Mouse (Mus musculus) limb, embryonic 14.5 days (tissue): Measurements from ENCODE around the gene Ift52. TPM values are rescaled to one million over a fixed set of nuclear protein-coding genes. Genes with fewer than 3 reads are reported as not detected.

Experiments
- ATAC-seq: fragments of 200-750 bp; cut with Nextera tagmentation; 2 replicates; pipeline ENCODE4 v1.8.0; 2017; ENCODE audit warnings: low read depth, moderate number of reproducible peaks, moderate TSS enrichment; ENCODE audit not compliant: low FRiP score
- DNase-seq: peaks from one replicate; pipeline ENCODE4 v3.0.0-alpha.2; 2015; ENCODE audit warnings: low spot score
- H3K27ac ChIP-seq: fragments of 300-500 bp; sonication (generic); replicated peaks from 2 replicates; pipeline ENCODE4 v1.5.1; 2014; ENCODE audit warnings: low read depth, mild to moderate bottlenecking, low read length, moderate library complexity, mixed read lengths
- H3K27me3 ChIP-seq: fragments of 300-500 bp; sonication (generic); 2 replicates; pipeline ENCODE4 v1.6.1; 2014; ENCODE audit warnings: low read length, mixed read lengths; ENCODE audit not compliant: control insufficient read depth, insufficient read depth
- H3K36me3 ChIP-seq: fragments of 300-500 bp; sonication (generic); 2 replicates; pipeline ENCODE4 v1.6.1; 2014; ENCODE audit warnings: mild to moderate bottlenecking, low read length, moderate library complexity, mixed read lengths; ENCODE audit not compliant: control insufficient read depth, insufficient read depth
- H3K4me1 ChIP-seq: fragments of 300-500 bp; sonication (generic); 2 replicates; pipeline ENCODE4 v1.6.1; 2014; ENCODE audit warnings: antibody characterized with exemption, low read length, mixed read lengths; ENCODE audit not compliant: control insufficient read depth, insufficient read depth
- H3K4me2 ChIP-seq: fragments of 300-500 bp; sonication (generic); replicated peaks from 2 replicates; pipeline ENCODE4 v1.6.1; 2014; ENCODE audit warnings: low read depth, mild to moderate bottlenecking, low read length, moderate library complexity; ENCODE audit not compliant: severe bottlenecking
- H3K4me3 ChIP-seq: fragments of 300-500 bp; sonication (generic); replicated peaks from 2 replicates; pipeline ENCODE4 v1.5.1; 2014; ENCODE audit warnings: low read length
- H3K9ac ChIP-seq: fragments of 300-500 bp; sonication (generic); 2 replicates; pipeline ENCODE4 v1.6.1; 2014; ENCODE audit warnings: mild to moderate bottlenecking, low read depth, low read length, moderate library complexity; ENCODE audit not compliant: severe bottlenecking
- H3K9me3 ChIP-seq: fragments of 300-500 bp; sonication (generic); 2 replicates; pipeline ENCODE4 v1.6.1; 2016; ENCODE audit warnings: low read length; ENCODE audit not compliant: control insufficient read depth
- POLR2A ChIP-seq: fragments of 200-500 bp; IDR thresholded peaks from 2 replicates; pipeline ENCODE4 v1.8.0; 2012; ENCODE audit warnings: inconsistent platforms, mild to moderate bottlenecking, moderate library complexity, borderline replicate concordance; ENCODE audit not compliant: insufficient read depth, insufficient read length; ENCODE audit errors: extremely low read depth
- WGBS: fragments of 180-500 bp; shearing (Covaris S2); extraction: QIAGEN DNeasy Blood & Tissue Kit; methylation state at CpG from one replicate; pipeline ENCODE4 v1.1.7; 2014; 5-methylcytosine and 5-hydroxymethylcytosine counted together
- polyA plus RNA-seq, 2 experiments: library from polyadenylated mRNA; depleted of rRNA in 1 of 2; stranded (reverse) in 1 of 2; unstranded in 1 of 2; fragments of >200 nt; fragmentation: Nextera tagmentation in 1 of 2; extraction: Ambion mirVana in 1 of 2; gene quantifications; 2 replicates each; pipeline versions ENCODE4 v1.2.1 to v1.2.3; 2012 to 2014

The Ift52 gene
- polyA plus RNA-seq, 2 experiments = 39.7 to 45.8 TPM

GRCm38 (mm10) chr2:162985923-162986322, 31.2 kb upstream of the Ift52 start:
- peak; percentile 79 for DNase-seq
- no peaks in the 10 kb centered on the region for H3K27me3 ChIP-seq

GRCm38 (mm10) chr2:162986764-162987163, 30.4 kb upstream of the Ift52 start:
- ATAC-seq (no peak), DNase-seq (no peak)
- Histone ChIP-seq H3K4me2 (no peak overlapping the region), H3K9ac (0 out of 2 replicates have a peak overlapping the region, but pooled peaks have one; percentile 7), H3K4me3 (no peak overlapping the region), H3K36me3 (no peaks in the 10 kb centered on the region), H3K27me3 (no peaks in the 10 kb centered on the region), H3K4me1 (no peaks in the 10 kb centered on the region), H3K27ac (no peak overlapping the region), H3K9me3 (no peaks in the 10 kb centered on the region)
- 89% methylated on average over 3 of the region's 3 CpGs for WGBS
- TF ChIP-seq POLR2A = no peak

More at GRCm38 (mm10) chr2:162985923-162986322, 31.2 kb upstream of the Ift52 start:
- Histone ChIP-seq H3K4me1 (no peaks in the 10 kb centered on the region), H3K36me3 (no peaks in the 10 kb centered on the region), H3K9me3 (no peaks in the 10 kb centered on the region), H3K4me2 (no peak overlapping the region), H3K9ac (no peak overlapping the region), H3K27ac (no peak overlapping the region), H3K4me3 (no peak overlapping the region)
- no peak for TF ChIP-seq POLR2A
- ATAC-seq = no peak
- 52% methylated on average over 3 of the region's 3 CpGs for WGBS

GRCm38 (mm10) chr2:162987218-162987617, 29.9 kb upstream of the Ift52 start, which contains the start of gene Sgk2:
TSS of gene Sgk2 (plus strand) at chr2:162987330.
- no peak for TF ChIP-seq POLR2A
- Histone ChIP-seq H3K4me3 (no peak within 1 kb of the TSS), H3K9ac (0 out of 2 replicates have a peak within 1 kb of the TSS, but pooled peaks have one; percentile 7), H3K4me2 (no peak within 1 kb of the TSS), H3K27ac (no peak within 1 kb of the TSS), H3K36me3 (no peaks in the 10 kb centered on the region), H3K4me1 (no peaks in the 10 kb centered on the region), H3K27me3 (no peaks in the 10 kb centered on the region), H3K9me3 (no peaks in the 10 kb centered on the region)
- ATAC-seq = no peak
- 62% methylated on average over 8 of the region's 8 CpGs for WGBS
- DNase-seq = no peak

- Histone ChIP-seq H3K9me3 (no peaks in the 10 kb centered on the region), H3K4me1 (no peaks in the 10 kb centered on the region), H3K4me2 (no peak overlapping the region), H3K27ac (no peak overlapping the region), H3K27me3 (no peaks in the 10 kb centered on the region), H3K4me3 (no peak overlapping the region), H3K36me3 (no peaks in the 10 kb centered on the region), H3K9ac (no peak overlapping the region)
- DNase-seq (no peak), ATAC-seq (no peak)
- WGBS = 85% methylated on average over 4 of the region's 4 CpGs
- TF ChIP-seq POLR2A = no peak
Observed at GRCm38 (mm10) chr2:162988235-162988634, 28.9 kb upstream of the Ift52 start.

- DNase-seq = no peak
- ATAC-seq = no peak
- H3K27me3 ChIP-seq = no peaks in the 10 kb centered on the region
- H3K9me3 ChIP-seq = no peaks in the 10 kb centered on the region
- no peak overlapping the region for H3K4me3 ChIP-seq
- H3K4me2 ChIP-seq = no peak overlapping the region
- no peak overlapping the region for H3K27ac ChIP-seq
- no peaks in the 10 kb centered on the region for H3K36me3 ChIP-seq
- H3K9ac ChIP-seq = no peak overlapping the region
- no peaks in the 10 kb centered on the region for H3K4me1 ChIP-seq
- WGBS = 31% methylated on average over 6 of the region's 6 CpGs
- TF ChIP-seq POLR2A = no peak
Observed at GRCm38 (mm10) chr2:162991394-162992083, 25.6 kb upstream of the Ift52 start.
